Mouse (Mus musculus) olfactory bulb, adult 2 months (tissue): ENCODE measurements at regions not wholly inside any gene's neighbourhood (a gene's known extent, or its start where the extent isn't known, plus 50 kb on each side); places are given as distances from the start of the nearest gene placed in this dataset.

ENCODE experiments used
- CTCF ChIP-seq: fragments of 200-500 bp; IDR thresholded peaks from 2 replicates; pipeline ENCODE4 v1.5.1; 2012; ENCODE audit warnings: low read depth, mild to moderate bottlenecking, low read length, moderate library complexity; ENCODE audit not compliant: insufficient read depth
- POLR2A ChIP-seq: fragments of 200-500 bp; IDR thresholded peaks from 2 replicates; pipeline ENCODE4 v1.6.1; 2012; ENCODE audit warnings: mild to moderate bottlenecking, low read depth, low read length, moderate library complexity; ENCODE audit not compliant: insufficient read depth

GRCm38 (mm10) chr1:46983093-46983492, 90.4 kb upstream of the Slc39a10 start:
- TF ChIP-seq CTCF, result no peak
- TF ChIP-seq POLR2A, result no peak
